Mouse (Mus musculus): ENCODE measurements around the gene Slc22a6. TPM values are rescaled to one million over a fixed set of nuclear protein-coding genes. Genes with fewer than 3 reads are reported as not detected.

Slc22a6 gene
- polyA plus RNA-seq, 1 experiment from 2014 or later, result not detected

- WGBS, result 62% methylated on average over 9 of the region's 9 CpGs
- Histone ChIP-seq H3K4me3 (replicated peaks) (peak within 1 kb of the TSS; percentile 13), H3K9ac (no peak within 1 kb of the TSS)
These were observed 45.6 kb downstream of the Slc22a6 start, which contains the start of gene Chrm1 for GRCm38 (mm10) chr19:8663360-8663839. Gene Chrm1, plus strand, starts transcription at chr19:8663789.

GRCm38 (mm10) chr19:8663911-8664421 is 46.1 kb downstream of the Slc22a6 start:
- H3K36me3 ChIP-seq, result no peaks in the 10 kb centered on the region
- no peaks in the 10 kb centered on the region for H3K27me3 ChIP-seq (replicated peaks)
- H3K27ac ChIP-seq, result no peak overlapping the region
- peak overlapping the region; percentile 36 for H3K4me2 ChIP-seq
- peaks cover 11% of the 10 kb centered on the region; the same call in 1 of the 2 replicates for H3K4me1 ChIP-seq
- WGBS, result 54% methylated on average over 9 of the region's 10 CpGs
- H3K4me3 ChIP-seq (replicated peaks), result peak overlapping the region; percentile 13
- ATAC-seq (ENCODE audit: insufficient read depth, low FRiP score, low read depth), result peak; percentile 32; the same call in 1 of the 2 replicates
- H3K9ac ChIP-seq, result no peak overlapping the region
- no peaks in the 10 kb centered on the region for H3K9me3 ChIP-seq

More at GRCm38 (mm10) chr19:8663360-8663839, 45.6 kb downstream of the Slc22a6 start, which contains the start of gene Chrm1:
- H3K27me3 ChIP-seq (replicated peaks), result no peaks in the 10 kb centered on the region
- ATAC-seq (ENCODE audit: insufficient read depth, low FRiP score, low read depth), result no peak
- H3K4me1 ChIP-seq, result peaks cover 11% of the 10 kb centered on the region; the same call in 1 of the 2 replicates
- H3K4me2 ChIP-seq, result peak within 1 kb of the TSS; percentile 92
- no peaks in the 10 kb centered on the region for H3K36me3 ChIP-seq
- H3K9me3 ChIP-seq, result no peaks in the 10 kb centered on the region
- no peak within 1 kb of the TSS for H3K27ac ChIP-seq

- H3K4me2 ChIP-seq, result no peak overlapping the region
- no peak for ATAC-seq (ENCODE audit: insufficient read depth, low FRiP score, low read depth)
- H3K27me3 ChIP-seq (replicated peaks), result no peaks in the 10 kb centered on the region
- H3K36me3 ChIP-seq, result no peaks in the 10 kb centered on the region
- H3K4me1 ChIP-seq, result peaks cover 11% of the 10 kb centered on the region; the same call in 1 of the 2 replicates
- H3K9me3 ChIP-seq, result no peaks in the 10 kb centered on the region
- no peak overlapping the region for H3K4me3 ChIP-seq (replicated peaks)
- no peak overlapping the region for H3K9ac ChIP-seq
- 89% methylated on average over 3 of the region's 3 CpGs for WGBS
- H3K27ac ChIP-seq, result no peak overlapping the region
These were observed 47.0 kb downstream of the Slc22a6 start for GRCm38 (mm10) chr19:8664859-8665258.

- Histone ChIP-seq H3K27me3 (replicated peaks) (no peaks in the 10 kb centered on the region), H3K9me3 (no peaks in the 10 kb centered on the region), H3K4me2 (no peak overlapping the region), H3K36me3 (no peaks in the 10 kb centered on the region), H3K4me1 (peaks cover 11% of the 10 kb centered on the region; the same call in 1 of the 2 replicates), H3K4me3 (replicated peaks) (no peak overlapping the region), H3K27ac (no peak overlapping the region), H3K9ac (no peak overlapping the region)
- 67% methylated on average over 5 of the region's 5 CpGs for WGBS
- ATAC-seq (ENCODE audit: insufficient read depth, low FRiP score, low read depth), result no peak
These were observed 47.9 kb downstream of the Slc22a6 start for GRCm38 (mm10) chr19:8665746-8666145.

- no peak overlapping the region for H3K4me3 ChIP-seq (replicated peaks)
- H3K4me1 ChIP-seq, result no peaks in the 10 kb centered on the region
- no peak overlapping the region for H3K27ac ChIP-seq
- no peak overlapping the region for H3K9ac ChIP-seq
- H3K9me3 ChIP-seq, result no peaks in the 10 kb centered on the region
- no peak; the same call in 1 of the 2 replicates for ATAC-seq (ENCODE audit: insufficient read depth, low FRiP score, low read depth)
- no peaks in the 10 kb centered on the region for H3K27me3 ChIP-seq (replicated peaks)
- no peaks in the 10 kb centered on the region for H3K36me3 ChIP-seq
- WGBS, result 86% methylated on average over 3 of the region's 3 CpGs
- H3K4me2 ChIP-seq, result no peak overlapping the region
These were observed 55.0 kb downstream of the Slc22a6 start for GRCm38 (mm10) chr19:8672859-8673258.

GRCm38 (mm10) chr19:8673336-8674063 is 55.7 kb downstream of the Slc22a6 start:
- no peak overlapping the region for H3K27ac ChIP-seq
- H3K4me3 ChIP-seq (replicated peaks), result no peak overlapping the region
- H3K4me1 ChIP-seq, result peaks cover 2% of the 10 kb centered on the region; the same call in 1 of the 2 replicates
- 50% methylated on average over 9 of the region's 9 CpGs for WGBS
- no peak overlapping the region for H3K4me2 ChIP-seq
- no peaks in the 10 kb centered on the region for H3K36me3 ChIP-seq
- ATAC-seq (ENCODE audit: insufficient read depth, low FRiP score, low read depth), result no peak
- H3K9me3 ChIP-seq, result no peaks in the 10 kb centered on the region
- H3K9ac ChIP-seq, result no peak overlapping the region
- no peaks in the 10 kb centered on the region for H3K27me3 ChIP-seq (replicated peaks)

Other genes starting within 250 kb of the Slc22a6 start
- gene Slc22a30, start 212.9 kb upstream of the Slc22a6 start, polyA plus RNA-seq (2015; fragmentation: Nextera tagmentation; extraction: Ambion mirVana), result not detected in 2 replicates
- 0.05 and 0.12 TPM in 2 replicates for gene Slc22a8, start 26.8 kb upstream of the Slc22a6 start, polyA plus RNA-seq (2015; fragmentation: Nextera tagmentation; extraction: Ambion mirVana)
- 0.88 and 0.98 TPM in 2 replicates for gene Chrm1, start 45.8 kb downstream of the Slc22a6 start, polyA plus RNA-seq (2015; fragmentation: Nextera tagmentation; extraction: Ambion mirVana)
- gene Slc3a2, start 105.3 kb downstream of the Slc22a6 start, polyA plus RNA-seq (2015; fragmentation: Nextera tagmentation; extraction: Ambion mirVana), result 111 and 122 TPM in 2 replicates
- 76.3 and 90.4 TPM in 2 replicates for gene Wdr74, start 117.8 kb downstream of the Slc22a6 start, polyA plus RNA-seq (2015; fragmentation: Nextera tagmentation; extraction: Ambion mirVana)
- 1.4 and 1.7 TPM in 2 replicates for gene 1700092M07Rik, start 122.7 kb downstream of the Slc22a6 start, polyA plus RNA-seq (2015; fragmentation: Nextera tagmentation; extraction: Ambion mirVana)
- gene Stx5a, start 123.4 kb downstream of the Slc22a6 start, polyA plus RNA-seq (2015; fragmentation: Nextera tagmentation; extraction: Ambion mirVana), result 132 and 134 TPM in 2 replicates
- gene Nxf1, start 139.0 kb downstream of the Slc22a6 start, polyA plus RNA-seq (2015; fragmentation: Nextera tagmentation; extraction: Ambion mirVana), result 159 and 160 TPM in 2 replicates
- 158 and 161 TPM in 2 replicates for gene Tmem223, start 153.0 kb downstream of the Slc22a6 start, polyA plus RNA-seq (2015; fragmentation: Nextera tagmentation; extraction: Ambion mirVana)
- 95.7 and 104 TPM in 2 replicates for gene Tmem179b, start 156.4 kb downstream of the Slc22a6 start, polyA plus RNA-seq (2015; fragmentation: Nextera tagmentation; extraction: Ambion mirVana)
- 26.3 and 26.9 TPM in 2 replicates for gene Taf6l, start 168.4 kb downstream of the Slc22a6 start, polyA plus RNA-seq (2015; fragmentation: Nextera tagmentation; extraction: Ambion mirVana)
- 136 and 137 TPM in 2 replicates for gene Polr2g, start 180.5 kb downstream of the Slc22a6 start, polyA plus RNA-seq (2015; fragmentation: Nextera tagmentation; extraction: Ambion mirVana)
- gene Zbtb3, start 184.5 kb downstream of the Slc22a6 start, polyA plus RNA-seq (2015; fragmentation: Nextera tagmentation; extraction: Ambion mirVana), result 4.1 and 4.4 TPM in 2 replicates
- gene Ttc9c, start 201.3 kb downstream of the Slc22a6 start, polyA plus RNA-seq (2015; fragmentation: Nextera tagmentation; extraction: Ambion mirVana), result 49.7 and 52.1 TPM in 2 replicates
- gene Hnrnpul2, start 202.0 kb downstream of the Slc22a6 start, polyA plus RNA-seq (2015; fragmentation: Nextera tagmentation; extraction: Ambion mirVana), result 5.9 and 6.6 TPM in 2 replicates
- not detected in 2 replicates for gene AC129217.1, start 211.7 kb downstream of the Slc22a6 start, polyA plus RNA-seq (2015; fragmentation: Nextera tagmentation; extraction: Ambion mirVana)
- 49.7 and 53.4 TPM in 2 replicates for gene Bscl2, start 219.4 kb downstream of the Slc22a6 start, polyA plus RNA-seq (2015; fragmentation: Nextera tagmentation; extraction: Ambion mirVana)
- 11.2 and 14.7 TPM in 2 replicates for gene Gng3, start 221.2 kb downstream of the Slc22a6 start, polyA plus RNA-seq (2015; fragmentation: Nextera tagmentation; extraction: Ambion mirVana)
- gene Lrrn4cl, start 232.7 kb downstream of the Slc22a6 start, polyA plus RNA-seq (2015; fragmentation: Nextera tagmentation; extraction: Ambion mirVana), result 1.6 and 1.8 TPM in 2 replicates